Mouse (Mus musculus) cerebellum, adult 2 months (tissue): ENCODE measurements around the gene Ddx51.

Source experiments
- CTCF ChIP-seq: fragments of 200-500 bp; IDR thresholded peaks from 2 replicates; pipeline ENCODE4 v1.5.1; 2011; ENCODE audit warnings: low read depth, mild to moderate bottlenecking, control low read depth, low read length, moderate library complexity, borderline replicate concordance; ENCODE audit not compliant: insufficient read depth
- POLR2A ChIP-seq: fragments of 200-500 bp; IDR thresholded peaks from 2 replicates; pipeline ENCODE4 v1.6.1; 2011; ENCODE audit warnings: low read length, control low read depth, borderline replicate concordance; ENCODE audit not compliant: insufficient read depth

DNA sequence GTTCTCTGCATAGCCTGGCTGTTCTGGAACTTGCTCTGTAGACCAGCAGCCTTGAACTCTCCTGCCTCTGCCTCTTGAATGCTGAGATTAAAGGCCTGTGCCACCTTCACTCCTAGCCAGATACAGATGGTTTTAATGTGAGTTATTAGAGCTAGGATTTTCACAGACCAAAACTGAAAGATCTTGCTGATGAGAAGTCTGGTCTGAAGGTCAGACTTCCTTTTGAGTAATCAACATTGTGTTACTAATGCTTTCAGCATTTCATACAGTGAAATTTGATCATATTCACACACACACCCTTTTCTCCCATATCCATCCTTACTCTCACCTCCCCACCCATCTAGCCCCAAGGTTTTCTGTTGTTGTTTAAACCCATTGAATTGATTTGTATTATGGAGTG lies 6.4 kb downstream of the Ddx51 start:
- TF ChIP-seq CTCF (no peak), POLR2A (no peak)
